Mouse (Mus musculus) G1E-ER4 (cell line): ENCODE measurements around the gene Laptm5. TPM values are rescaled to one million over a fixed set of nuclear protein-coding genes. Genes with fewer than 3 reads are reported as not detected.

ENCODE experiments used
- GATA1 ChIP-seq: IDR thresholded peaks from one replicate; pipeline ENCODE4 v1.8.0; 2012; ENCODE audit warnings: low read length, inconsistent platforms
- polyA plus RNA-seq: library from polyadenylated mRNA; stranded (reverse); fragments of >175 nt; gene quantifications from 2 replicates; pipeline ENCODE4 v1.2.3, GENCODE M21; 2012

Gene Laptm5
- polyA plus RNA-seq, result 193 and 288 TPM in 2 replicates

GRCm38 (mm10) chr4:130913077-130913476 is at the start of gene Laptm5:
Gene Laptm5 (plus strand): TSS chr4:130913125.
- no peak for TF ChIP-seq GATA1

- no peak for TF ChIP-seq GATA1
Measured at GRCm38 (mm10) chr4:130865460-130865859, 47.5 kb upstream of the Laptm5 start.

GRCm38 (mm10) chr4:130865901-130866371 is 47.0 kb upstream of the Laptm5 start:
- no peak for TF ChIP-seq GATA1

- no peak for TF ChIP-seq GATA1
Measured at GRCm38 (mm10) chr4:130867940-130868339, 45.0 kb upstream of the Laptm5 start.

- TF ChIP-seq GATA1, result no peak
Measured at GRCm38 (mm10) chr4:130868803-130869202, 44.1 kb upstream of the Laptm5 start.

GRCm38 (mm10) chr4:130872414-130872813 is 40.5 kb upstream of the Laptm5 start:
- TF ChIP-seq GATA1, result no peak

- no peak for TF ChIP-seq GATA1
Measured at GRCm38 (mm10) chr4:130873440-130873839, 39.5 kb upstream of the Laptm5 start.

GRCm38 (mm10) chr4:130874601-130875000 is 38.3 kb upstream of the Laptm5 start:
- no peak for TF ChIP-seq GATA1

GRCm38 (mm10) chr4:130876016-130876726 is 36.8 kb upstream of the Laptm5 start:
- TF ChIP-seq GATA1, result no peak

GRCm38 (mm10) chr4:130878273-130879047 is 34.5 kb upstream of the Laptm5 start:
- no peak for TF ChIP-seq GATA1

GRCm38 (mm10) chr4:130879048-130879384 is 33.9 kb upstream of the Laptm5 start:
- TF ChIP-seq GATA1, result no peak

- no peak for TF ChIP-seq GATA1
Measured at GRCm38 (mm10) chr4:130881336-130881735, 31.6 kb upstream of the Laptm5 start.

GRCm38 (mm10) chr4:130882762-130883161 is 30.2 kb upstream of the Laptm5 start:
- no peak for TF ChIP-seq GATA1

GRCm38 (mm10) chr4:130883820-130884533 is 28.9 kb upstream of the Laptm5 start:
- TF ChIP-seq GATA1, result no peak

- no peak for TF ChIP-seq GATA1
Measured at GRCm38 (mm10) chr4:130887148-130887745, 25.7 kb upstream of the Laptm5 start.
